Mouse (Mus musculus): ENCODE results near the gene Olfr1449. TPM values are rescaled to one million over a fixed set of nuclear protein-coding genes. Genes with fewer than 3 reads are reported as not detected.

The Olfr1449 gene
- not detected for polyA plus RNA-seq (2012; fragmentation: generic; extraction: Trizol)

GRCm38 (mm10) chr19:12930540-12930939 is at the start of gene Olfr1449:
Gene Olfr1449, plus strand, starts transcription at chr19:12930840.

GRCm38 (mm10) chr19:12883555-12883954 is 47.1 kb upstream of the Olfr1449 start, which contains the start of gene Olfr1445:
Gene Olfr1445, plus strand, starts transcription at chr19:12883855.

GRCm38 (mm10) chr19:12893424-12893823 is 37.2 kb upstream of the Olfr1449 start, which contains the start of gene Olfr1446:
Gene Olfr1446, minus strand, starts transcription at chr19:12893524.

DNA sequence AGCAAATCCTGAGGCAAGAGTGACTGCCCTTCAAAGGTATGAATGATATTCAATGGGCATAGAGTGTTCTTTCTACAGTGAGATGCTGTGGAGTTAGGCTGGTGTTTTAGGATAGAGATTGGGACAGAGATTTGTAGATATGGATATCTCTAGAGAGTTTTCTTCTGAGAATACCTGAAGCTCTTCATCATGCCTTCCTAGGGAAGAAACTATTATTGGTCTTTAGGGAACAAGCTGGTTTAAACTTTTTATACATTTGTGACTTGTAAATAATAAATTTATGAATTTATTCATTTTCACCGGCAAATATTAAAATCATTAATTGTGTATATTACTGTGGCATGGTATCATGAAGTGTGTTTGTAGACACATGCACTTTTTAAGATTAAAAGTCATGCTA is 27.0 kb upstream of the Olfr1449 start, which contains the start of gene Olfr1447:
Olfr1447 (minus strand) TSS at position 101 of the 400 bp plus-strand sequence.

GRCm38 (mm10) chr19:12924319-12924718 is 6.3 kb upstream of the Olfr1449 start, which contains the start of gene Olfr1448:
Gene Olfr1448, minus strand, starts transcription at chr19:12924419.

GRCm38 (mm10) chr19:12949958-12950357 is 19.3 kb downstream of the Olfr1449 start, which contains the start of gene Olfr1450:
Gene Olfr1450, plus strand, starts transcription at chr19:12950258.

Other genes starting within 250 kb of the Olfr1449 start
- gene Keg1, start 235.1 kb upstream of the Olfr1449 start, polyA plus RNA-seq (2012; fragmentation: generic; extraction: Trizol), result not detected
- gene Cntf, start 165.2 kb upstream of the Olfr1449 start, polyA plus RNA-seq (2012; fragmentation: generic; extraction: Trizol), result 1 to 10 TPM in 1 of 2 experiments, under 1 TPM in 1; 0.04 to 1.7 TPM
- gene Zfp91, start 134.7 kb upstream of the Olfr1449 start, polyA plus RNA-seq (2012; fragmentation: generic; extraction: Trizol), result 10 to 100 TPM in 1 of 2 experiments, 1 to 10 TPM in 1; 6.0 to 19.4 TPM
- gene Lpxn, start 134.6 kb upstream of the Olfr1449 start, polyA plus RNA-seq (2012; fragmentation: generic; extraction: Trizol), result under 1 TPM; 0.23 to 0.51 TPM
- not detected for gene Gm5244, start 84.2 kb upstream of the Olfr1449 start, polyA plus RNA-seq (2012; fragmentation: generic; extraction: Trizol)
- not detected for gene Olfr1444, start 73.6 kb upstream of the Olfr1449 start, polyA plus RNA-seq (2012; fragmentation: generic; extraction: Trizol)
- not detected for gene Olfr1445, start 47.0 kb upstream of the Olfr1449 start, polyA plus RNA-seq (2012; fragmentation: generic; extraction: Trizol)
- not detected for gene Olfr1446, start 37.3 kb upstream of the Olfr1449 start, polyA plus RNA-seq (2012; fragmentation: generic; extraction: Trizol)
- not detected for gene Olfr1447, start 27.1 kb upstream of the Olfr1449 start, polyA plus RNA-seq (2012; fragmentation: generic; extraction: Trizol)
- not detected for gene Olfr1448, start 6.4 kb upstream of the Olfr1449 start, polyA plus RNA-seq (2012; fragmentation: generic; extraction: Trizol)
- gene Olfr1450, start 19.4 kb downstream of the Olfr1449 start, polyA plus RNA-seq (2012; fragmentation: generic; extraction: Trizol), result not detected
- not detected for gene Olfr1451, start 64.2 kb downstream of the Olfr1449 start, polyA plus RNA-seq (2012; fragmentation: generic; extraction: Trizol)
- gene Olfr1453, start 97.5 kb downstream of the Olfr1449 start, polyA plus RNA-seq (2012; fragmentation: generic; extraction: Trizol), result not detected
- not detected for gene Olfr1454, start 129.8 kb downstream of the Olfr1449 start, polyA plus RNA-seq (2012; fragmentation: generic; extraction: Trizol)
- gene Olfr1457, start 167.1 kb downstream of the Olfr1449 start, polyA plus RNA-seq (2012; fragmentation: generic; extraction: Trizol), result not detected
- not detected for gene Olfr1458, start 175.9 kb downstream of the Olfr1449 start, polyA plus RNA-seq (2012; fragmentation: generic; extraction: Trizol)
- not detected for gene Olfr1459, start 218.7 kb downstream of the Olfr1449 start, polyA plus RNA-seq (2012; fragmentation: generic; extraction: Trizol)
- not detected for gene Olfr1461, start 232.2 kb downstream of the Olfr1449 start, polyA plus RNA-seq (2012; fragmentation: generic; extraction: Trizol)

Measured in C3H10T1/2 (cell line).